Mouse (Mus musculus) liver, embryonic 14.5 days (tissue): ENCODE measurements around the gene Gm4340. TPM values are rescaled to one million over a fixed set of nuclear protein-coding genes. Genes with fewer than 3 reads are reported as not detected.

Experiments
- ATAC-seq: fragments of 200-750 bp; cut with Nextera tagmentation; 2 replicates; pipeline ENCODE4 v1.8.0; 2017; ENCODE audit warnings: moderate number of reproducible peaks, mild to moderate bottlenecking, moderate library complexity; ENCODE audit not compliant: insufficient read depth
- DNase-seq, 3 experiments: peaks; one replicate each; pipeline ENCODE4 v3.0.0-alpha.2; 2012 to 2013; ENCODE audit warnings: low read depth in 3 of 3, low spot score in 3 of 3
- H3K27ac ChIP-seq: fragments of 300-500 bp; sonication (generic); 2 replicates; pipeline ENCODE4 v1.5.1; 2014; ENCODE audit warnings: moderate library complexity, mild to moderate bottlenecking, control low read depth, inconsistent platforms
- H3K27me3 ChIP-seq: fragments of 300-500 bp; sonication (generic); 2 replicates; pipeline ENCODE4 v1.6.1; 2014; ENCODE audit warnings: mild to moderate bottlenecking, low read length, moderate library complexity; ENCODE audit not compliant: control insufficient read depth, insufficient read depth
- H3K36me3 ChIP-seq: fragments of 300-500 bp; sonication (generic); replicated peaks from 2 replicates; pipeline ENCODE4 v1.6.1; 2014; ENCODE audit warnings: low read depth; ENCODE audit not compliant: control insufficient read depth, insufficient read depth
- H3K4me1 ChIP-seq, 2 experiments: fragments of 200-500 bp in 1 of 2; fragments of 300-500 bp in 1 of 2; sonication (generic) in 1 of 2; replicated peaks; 2 replicates each; pipeline ENCODE4 v1.6.1; 2012 to 2014; ENCODE audit warnings: antibody characterized with exemption in 1 of 2, inconsistent platforms in 1 of 2, low read length in 1 of 2; ENCODE audit not compliant: control insufficient read depth in 2 of 2, insufficient read depth in 2 of 2
- H3K4me2 ChIP-seq: fragments of 300-500 bp; sonication (generic); 2 replicates; pipeline ENCODE4 v1.6.1; 2014; ENCODE audit warnings: low read depth, mild to moderate bottlenecking, control low read depth, moderate library complexity
- H3K4me3 ChIP-seq, 2 experiments: fragments of 200-500 bp in 1 of 2; fragments of 300-500 bp in 1 of 2; sonication (generic) in 1 of 2; 2 replicates each; pipeline ENCODE4 v1.5.1; 2012 to 2014; ENCODE audit warnings: low read depth in 2 of 2, low read length in 2 of 2, mild to moderate bottlenecking in 2 of 2, control low read depth in 1 of 2, inconsistent platforms in 1 of 2, moderate library complexity in 1 of 2; ENCODE audit not compliant: insufficient read depth in 1 of 2
- H3K9ac ChIP-seq: fragments of 300-500 bp; sonication (generic); replicated peaks from 2 replicates; pipeline ENCODE4 v1.6.1; 2014; ENCODE audit warnings: mild to moderate bottlenecking, control low read depth, moderate library complexity
- H3K9me3 ChIP-seq: fragments of 300-500 bp; sonication (generic); 2 replicates; pipeline ENCODE4 v1.6.1; 2016; ENCODE audit warnings: low read length, mixed read lengths; ENCODE audit not compliant: control insufficient read depth
- CTCF ChIP-seq: IDR thresholded peaks from 2 replicates; pipeline ENCODE4 v1.5.1; 2016; ENCODE audit warnings: antibody characterized with exemption, low read depth, control low read depth
- EP300 ChIP-seq: IDR thresholded peaks from 2 replicates; pipeline ENCODE4 v1.6.1; 2016; ENCODE audit warnings: antibody characterized with exemption, low read depth
- WGBS: fragments of 180-500 bp; shearing (Covaris S2); extraction: QIAGEN DNeasy Blood & Tissue Kit; methylation state at CpG from one replicate; pipeline ENCODE4 v1.1.7; 2014; ENCODE audit not compliant: insufficient replicate concordance; 5-methylcytosine and 5-hydroxymethylcytosine counted together
- polyA plus RNA-seq, 2 experiments: library from polyadenylated mRNA; depleted of rRNA in 1 of 2; stranded (reverse) in 1 of 2; unstranded in 1 of 2; fragments of >200 nt; fragmentation: Nextera tagmentation in 1 of 2; extraction: Ambion mirVana in 1 of 2; gene quantifications; 2 replicates each; pipeline versions ENCODE4 v1.2.1 to v1.2.3; 2012 to 2014

Gene Gm4340
- polyA plus RNA-seq, 2 experiments = not detected

DNA sequence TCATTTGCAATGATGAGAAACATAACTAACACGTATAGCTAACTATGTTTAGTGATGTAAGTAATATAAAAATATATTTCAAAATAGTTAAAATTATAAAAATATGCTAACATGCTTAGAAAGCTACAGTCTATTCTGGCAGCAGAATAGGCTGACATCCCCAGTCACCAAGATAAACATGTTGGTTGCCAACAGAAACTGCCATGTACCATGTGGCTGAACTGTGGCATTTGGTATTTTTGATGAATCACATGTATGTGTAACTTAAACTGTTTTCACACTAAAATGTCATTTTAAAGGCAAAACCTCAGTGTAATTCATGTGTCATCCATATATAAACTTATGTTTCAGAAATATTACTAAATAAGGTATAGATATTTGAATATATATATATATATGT lies 15.8 kb downstream of the Gm4340 start:
- Histone ChIP-seq H3K27me3 (no peaks in the 10 kb centered on the region), H3K27ac (no peak overlapping the region), H3K9me3 (no peaks in the 10 kb centered on the region), H3K9ac (no peak overlapping the region), H3K36me3 (no peaks in the 10 kb centered on the region), H3K4me1 (no peaks in the 10 kb centered on the region), H3K4me3 (no peak overlapping the region), H3K4me2 (no peak overlapping the region)
- ATAC-seq (no peak), DNase-seq (no peak)
- 44% methylated on average over 1 of the region's 1 CpGs for WGBS
- no peak for TF ChIP-seq EP300
- no peak for TF ChIP-seq CTCF

DNA sequence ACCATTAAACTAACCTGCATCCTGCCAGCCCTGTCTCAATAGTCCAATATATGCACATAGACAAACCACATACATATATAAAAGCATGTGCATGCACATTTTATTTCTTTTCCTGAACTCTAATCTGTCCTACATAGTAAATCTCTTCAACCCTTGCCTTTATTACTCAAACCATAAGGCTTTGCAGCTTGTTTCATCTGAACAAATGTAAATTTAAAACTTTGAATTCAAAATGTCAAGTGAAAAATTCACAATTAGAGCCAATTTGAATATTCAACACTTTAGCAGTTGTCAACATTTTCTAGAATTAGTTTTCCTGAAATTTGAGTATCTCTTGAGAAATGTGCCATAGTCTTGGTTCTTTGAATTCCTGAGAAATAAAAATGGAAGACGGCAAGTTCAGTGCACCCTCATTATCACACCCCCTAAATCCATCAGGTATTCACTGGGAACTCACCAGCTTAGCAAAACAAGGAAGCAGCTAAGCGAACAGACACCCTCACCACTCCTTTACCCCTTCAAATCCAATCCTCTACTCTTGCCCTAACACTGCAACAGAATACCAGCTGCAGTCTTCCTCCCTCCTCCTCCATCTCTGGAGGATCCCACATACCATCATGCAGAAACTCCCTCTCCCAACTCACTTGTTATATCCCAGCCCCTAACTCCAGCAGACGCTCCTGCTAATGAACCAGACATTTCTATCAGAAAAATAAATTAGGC lies 16.6 kb downstream of the Gm4340 start:
- Histone ChIP-seq H3K27me3 (no peaks in the 10 kb centered on the region), H3K9me3 (no peaks in the 10 kb centered on the region), H3K4me2 (no peak overlapping the region), H3K36me3 (no peaks in the 10 kb centered on the region), H3K4me3 (no peak overlapping the region), H3K9ac (no peak overlapping the region), H3K27ac (no peak overlapping the region), H3K4me1 (no peaks in the 10 kb centered on the region)
- ATAC-seq (no peak), DNase-seq (no peak)
- WGBS = 61% methylated on average over 3 of the region's 3 CpGs
- TF ChIP-seq EP300 (no peak), CTCF (no peak)

- ATAC-seq (no peak), DNase-seq (no peak)
- Histone ChIP-seq H3K4me1 (no peaks in the 10 kb centered on the region), H3K27me3 (no peaks in the 10 kb centered on the region), H3K36me3 (no peaks in the 10 kb centered on the region), H3K9ac (no peak overlapping the region), H3K4me2 (no peak overlapping the region), H3K27ac (no peak overlapping the region), H3K9me3 (no peaks in the 10 kb centered on the region), H3K4me3 (no peak overlapping the region)
- TF ChIP-seq EP300 (no peak), CTCF (no peak)
- 60% methylated on average over 5 of the region's 5 CpGs for WGBS
Measured at GRCm38 (mm10) chr10:104214527-104214926, 20.7 kb downstream of the Gm4340 start.

- H3K36me3 ChIP-seq = no peaks in the 10 kb centered on the region
- DNase-seq = no peak
- H3K27me3 ChIP-seq = no peaks in the 10 kb centered on the region
- H3K9me3 ChIP-seq = no peaks in the 10 kb centered on the region
- H3K4me1 ChIP-seq = no peaks in the 10 kb centered on the region
- no peak overlapping the region for H3K9ac ChIP-seq
- no peak overlapping the region for H3K4me2 ChIP-seq
- WGBS = 66% methylated on average over 6 of the region's 6 CpGs
- no peak for ATAC-seq
- no peak overlapping the region for H3K4me3 ChIP-seq
- no peak overlapping the region for H3K27ac ChIP-seq
- no peak for TF ChIP-seq EP300
- no peak for TF ChIP-seq CTCF
Measured at GRCm38 (mm10) chr10:104220303-104221021, 26.6 kb downstream of the Gm4340 start.

Other genes with a start within 250 kb of the Gm4340 start
- not detected in 2 replicates for gene Gm21293, start 51.1 kb upstream of the Gm4340 start, polyA plus RNA-seq (2012; rRNA removed)
- not detected in 2 replicates for gene Gm21293, start 51.1 kb upstream of the Gm4340 start, polyA plus RNA-seq (2014; fragmentation: Nextera tagmentation; extraction: Ambion mirVana)
- gene Gm6763, start 42.5 kb upstream of the Gm4340 start, polyA plus RNA-seq (2012; rRNA removed) = not detected in 2 replicates
- gene Gm6763, start 42.5 kb upstream of the Gm4340 start, polyA plus RNA-seq (2014; fragmentation: Nextera tagmentation; extraction: Ambion mirVana) = not detected in 2 replicates
- gene Gm8764, start 34.0 kb upstream of the Gm4340 start, polyA plus RNA-seq (2012; rRNA removed) = not detected in 2 replicates
- gene Gm8764, start 34.0 kb upstream of the Gm4340 start, polyA plus RNA-seq (2014; fragmentation: Nextera tagmentation; extraction: Ambion mirVana) = not detected in 2 replicates
- gene Gm21304, start 25.5 kb upstream of the Gm4340 start, polyA plus RNA-seq (2012; rRNA removed) = not detected in 2 replicates
- gene Gm21304, start 25.5 kb upstream of the Gm4340 start, polyA plus RNA-seq (2014; fragmentation: Nextera tagmentation; extraction: Ambion mirVana) = not detected in 2 replicates
- gene Gm21312, start 17.0 kb upstream of the Gm4340 start, polyA plus RNA-seq (2012; rRNA removed) = not detected in 2 replicates
- not detected in 2 replicates for gene Gm21312, start 17.0 kb upstream of the Gm4340 start, polyA plus RNA-seq (2014; fragmentation: Nextera tagmentation; extraction: Ambion mirVana)
- gene Gm20765, start 8.5 kb upstream of the Gm4340 start, polyA plus RNA-seq (2012; rRNA removed) = not detected in 2 replicates
- not detected in 2 replicates for gene Gm20765, start 8.5 kb upstream of the Gm4340 start, polyA plus RNA-seq (2014; fragmentation: Nextera tagmentation; extraction: Ambion mirVana)